Mouse (Mus musculus): Measurements from ENCODE around the gene Il12a.

Il12a gene

GRCm38 (mm10) chr3:68690344-68690743 lies at the start of gene Il12a:
Gene Il12a (plus strand): TSS chr3:68690644.
- DNase-seq (ENCODE audit: low read depth in 1 of 2, low spot score in 2 of 2): no peak

DNA sequence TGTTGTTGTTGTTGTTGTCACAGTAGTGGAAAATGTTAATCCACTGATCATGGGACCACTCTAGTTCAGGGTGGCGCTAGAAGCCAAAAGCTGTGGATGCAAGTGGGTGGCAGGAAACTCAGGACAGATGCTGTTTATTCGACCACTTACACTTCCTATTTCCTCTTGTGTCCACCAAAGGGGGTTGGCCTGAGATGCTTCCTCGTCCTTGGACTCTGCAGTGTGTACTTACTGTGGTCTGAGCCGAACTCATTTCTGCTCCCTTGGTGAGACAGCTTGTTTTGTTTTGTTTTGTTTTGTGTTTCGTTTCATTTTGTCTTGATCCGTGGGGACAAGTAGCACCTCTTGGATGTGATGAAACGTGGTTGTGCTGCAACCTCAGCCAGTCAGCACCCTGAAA lies 47.5 kb upstream of the Il12a start:
- no peak for DNase-seq (ENCODE audit: low read depth in 1 of 2, low spot score in 2 of 2)

- DNase-seq (ENCODE audit: low read depth in 1 of 2, low spot score in 2 of 2): no peak
Measured at GRCm38 (mm10) chr3:68646387-68647130, 43.9 kb upstream of the Il12a start.

- DNase-seq (ENCODE audit: low read depth in 1 of 2, low spot score in 2 of 2): no peak
Measured at GRCm38 (mm10) chr3:68647282-68647681, 43.2 kb upstream of the Il12a start.

DNA sequence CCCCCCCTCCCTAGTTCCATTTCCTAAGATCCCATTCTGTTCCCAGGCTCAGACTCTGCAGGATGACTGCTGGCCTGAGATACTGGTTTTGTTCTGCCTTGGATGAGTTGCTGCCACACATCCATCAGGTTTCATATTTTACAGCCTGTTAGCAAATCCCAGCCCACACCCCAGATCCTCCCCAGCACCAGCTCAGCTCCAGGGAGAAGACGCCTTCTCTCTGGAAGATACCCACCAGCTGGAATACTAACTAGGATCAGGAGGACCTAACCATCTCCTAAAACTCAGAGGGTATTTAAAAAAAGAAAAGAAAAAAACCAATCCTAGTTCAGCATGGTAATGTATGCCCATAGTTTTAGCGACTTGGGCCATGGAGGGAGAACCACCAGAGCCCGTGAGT lies 40.2 kb upstream of the Il12a start:
- DNase-seq (ENCODE audit: low read depth in 1 of 2, low spot score in 2 of 2): no peak

DNA sequence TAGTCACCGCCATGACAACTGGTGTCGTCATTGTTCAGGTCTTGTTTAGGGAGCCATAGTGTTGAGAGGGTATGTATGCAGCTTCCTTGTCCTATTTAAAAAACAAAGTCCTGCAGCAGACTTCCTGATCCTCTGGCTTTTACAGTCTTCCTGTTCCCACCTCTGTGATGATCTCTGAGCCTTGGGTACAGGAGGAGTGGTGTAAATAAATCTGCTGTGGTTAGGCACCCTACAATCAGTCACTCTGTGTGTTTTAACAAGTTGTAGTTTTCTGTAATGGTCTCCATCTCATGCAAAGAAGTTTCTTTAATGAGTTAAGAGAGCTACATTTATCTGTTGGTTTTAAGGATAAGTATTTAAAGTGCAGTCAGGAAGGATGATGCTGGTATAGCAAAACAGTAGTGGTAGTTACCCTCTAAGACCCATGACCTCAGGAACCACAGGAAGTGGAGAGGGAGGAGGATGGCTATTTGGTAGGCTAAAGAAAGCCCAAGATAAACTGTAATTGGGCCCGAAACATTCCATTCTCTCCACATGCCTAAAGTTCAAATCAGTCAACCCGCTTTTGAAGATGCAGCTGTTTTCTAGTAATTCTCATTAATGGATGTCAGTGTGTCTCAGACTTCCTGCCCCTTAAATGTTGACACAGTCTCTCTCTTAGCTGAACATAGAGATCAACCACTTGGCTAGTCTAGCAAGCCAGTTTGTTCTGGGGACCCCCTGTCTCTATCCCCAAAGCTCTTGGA lies 33.7 kb upstream of the Il12a start:
- no peak for DNase-seq (ENCODE audit: low read depth in 1 of 2, low spot score in 2 of 2)

DNA sequence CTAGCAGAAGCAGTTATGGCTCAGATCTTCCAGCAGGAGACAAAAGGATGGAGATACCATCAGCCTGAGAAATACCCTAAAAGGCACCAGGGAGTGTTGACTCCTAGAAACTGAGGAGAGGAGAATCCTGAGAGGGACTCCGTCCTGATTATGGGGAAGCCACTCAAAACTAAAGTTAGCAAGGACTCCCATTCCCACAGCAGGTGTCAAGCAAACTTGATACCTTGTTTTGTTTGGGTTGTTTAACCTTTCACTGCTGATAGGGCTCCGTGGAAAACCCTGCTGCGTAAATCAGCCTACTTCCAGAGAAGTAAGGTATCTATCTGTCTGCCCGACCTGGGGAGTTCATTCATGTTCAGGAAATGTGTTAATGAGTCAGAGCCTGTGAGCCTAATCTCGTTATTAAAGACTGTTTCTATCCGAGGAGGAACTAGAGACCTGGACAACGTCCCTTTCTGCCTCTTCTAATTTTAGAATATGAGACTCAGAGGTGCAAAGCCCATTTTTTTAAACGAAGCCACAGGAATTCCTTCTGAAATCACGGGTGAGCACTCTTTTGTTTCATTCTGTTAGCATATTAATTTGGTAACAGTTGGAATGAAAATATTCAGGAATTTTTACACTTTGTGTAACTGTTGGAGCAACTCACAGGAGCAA lies 32.7 kb upstream of the Il12a start:
- no peak for DNase-seq (ENCODE audit: low read depth in 1 of 2, low spot score in 2 of 2)

GRCm38 (mm10) chr3:68659996-68660395 lies 30.4 kb upstream of the Il12a start:
- no peak for DNase-seq (ENCODE audit: low read depth in 1 of 2, low spot score in 2 of 2)

DNA sequence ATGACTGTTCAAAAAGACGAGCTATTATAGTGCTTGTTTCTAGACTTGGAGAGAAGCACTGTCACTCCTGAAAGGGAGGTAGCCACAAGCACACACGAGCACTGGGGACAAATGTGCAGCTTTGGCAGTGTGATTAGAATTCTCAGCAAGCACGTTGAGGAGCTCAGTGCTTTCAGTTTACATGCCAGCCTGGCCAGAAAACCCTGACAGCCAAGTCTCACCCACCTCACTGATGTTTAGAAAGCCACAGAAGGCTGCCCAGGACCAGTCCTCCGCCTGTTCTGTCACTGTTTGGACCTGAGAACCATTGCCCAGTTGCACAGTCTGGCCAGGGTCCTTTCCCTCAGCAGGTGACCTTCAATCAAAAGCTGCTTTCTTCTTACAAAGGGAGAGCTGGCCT lies 29.9 kb upstream of the Il12a start:
- DNase-seq (ENCODE audit: low read depth in 1 of 2, low spot score in 2 of 2): no peak

GRCm38 (mm10) chr3:68662386-68662785 lies 28.1 kb upstream of the Il12a start:
- DNase-seq (ENCODE audit: low read depth in 1 of 2, low spot score in 2 of 2): no peak

DNA sequence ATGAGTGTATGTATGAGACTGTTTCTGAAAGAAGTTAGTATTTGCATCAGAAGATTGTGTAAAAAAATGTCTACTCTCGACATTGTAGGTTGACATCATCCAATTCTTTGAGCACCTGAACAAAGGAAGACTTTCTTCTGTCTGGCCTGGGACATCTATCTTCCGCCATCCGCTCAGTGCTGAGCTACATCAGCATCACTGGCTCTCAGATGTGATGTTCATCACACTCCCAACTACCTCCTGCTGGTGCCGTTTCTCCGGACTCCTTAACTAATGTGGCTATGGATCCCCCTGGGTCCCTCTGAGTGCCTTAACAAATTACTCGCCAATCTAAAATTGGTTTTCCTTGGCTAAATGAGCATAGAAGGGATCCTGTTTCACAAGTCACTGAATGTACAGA lies 26.1 kb upstream of the Il12a start:
- DNase-seq (ENCODE audit: low read depth in 1 of 2, low spot score in 2 of 2): no peak

DNA sequence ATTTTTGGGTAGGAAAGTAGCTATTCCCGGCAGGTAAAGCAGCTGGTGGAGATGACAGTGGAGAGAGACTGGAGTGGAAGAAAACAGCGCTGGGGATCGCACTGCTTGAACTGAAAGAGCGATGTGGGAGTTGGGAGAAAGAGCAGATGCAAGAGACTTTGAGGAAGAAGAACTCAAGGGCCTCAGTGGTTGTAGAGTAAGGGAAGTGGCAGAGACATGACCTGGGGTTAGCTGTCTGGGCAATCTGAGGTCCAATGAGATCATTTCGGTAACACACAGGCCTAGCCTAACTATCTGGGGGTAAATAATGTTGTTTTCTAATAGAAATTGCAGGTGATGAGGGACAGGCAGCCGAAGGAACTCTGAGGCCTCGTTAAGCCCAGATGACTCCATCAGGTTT lies 24.1 kb upstream of the Il12a start:
- no peak for DNase-seq (ENCODE audit: low read depth in 1 of 2, low spot score in 2 of 2)

- no peak for DNase-seq (ENCODE audit: low read depth in 1 of 2, low spot score in 2 of 2)
Measured at GRCm38 (mm10) chr3:68667852-68668251, 22.6 kb upstream of the Il12a start.

DNA sequence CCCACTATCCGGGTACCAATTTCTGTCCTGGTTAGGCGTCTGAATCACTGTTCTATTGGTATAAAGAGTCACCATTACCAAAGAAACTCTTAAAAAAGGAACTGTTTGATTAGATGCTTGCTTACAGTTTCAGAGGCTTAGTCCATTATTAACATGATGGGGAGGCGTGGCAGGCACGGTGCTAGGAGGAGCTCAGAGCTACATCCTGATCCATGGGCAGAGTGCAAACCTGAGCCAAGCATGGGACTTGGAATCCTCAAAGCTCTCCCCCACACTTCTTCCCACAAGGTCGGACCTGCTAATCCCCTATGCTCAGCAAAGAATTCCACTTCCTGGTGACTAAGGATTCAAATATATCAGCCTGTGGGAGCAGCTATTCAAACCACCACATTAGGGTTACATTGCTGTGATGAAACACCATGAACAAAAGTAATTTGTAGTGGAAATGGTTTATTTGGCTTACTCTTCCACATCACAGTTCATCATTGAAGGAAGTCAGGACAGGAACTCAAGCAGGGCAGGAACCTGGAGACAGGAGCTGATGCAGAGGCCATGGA lies 20.9 kb upstream of the Il12a start:
- DNase-seq (ENCODE audit: low read depth in 1 of 2, low spot score in 2 of 2): no peak

DNA sequence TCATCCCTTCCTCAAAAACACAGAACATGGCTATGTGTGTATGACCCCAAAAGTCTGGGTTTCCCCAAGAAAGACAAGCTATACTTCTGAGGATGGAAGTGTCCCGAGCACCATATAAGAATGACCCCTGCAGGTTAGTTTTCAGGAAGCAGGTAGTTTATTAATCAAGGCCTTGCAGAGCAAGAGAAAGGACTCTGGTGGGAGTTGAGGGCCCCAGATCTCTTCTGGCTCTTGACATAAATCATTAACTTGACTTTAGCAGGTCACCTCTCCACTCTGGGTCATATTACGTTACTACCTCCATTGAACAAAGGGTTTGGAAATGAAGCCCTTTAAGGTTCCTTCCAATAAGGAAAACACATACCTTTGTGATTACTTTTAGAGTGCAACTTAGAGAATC lies 15.7 kb upstream of the Il12a start:
- DNase-seq (ENCODE audit: low read depth in 1 of 2, low spot score in 2 of 2): no peak

- no peak for DNase-seq (ENCODE audit: low read depth in 1 of 2, low spot score in 2 of 2)
Measured at GRCm38 (mm10) chr3:68675216-68675835, 15.1 kb upstream of the Il12a start.

DNA sequence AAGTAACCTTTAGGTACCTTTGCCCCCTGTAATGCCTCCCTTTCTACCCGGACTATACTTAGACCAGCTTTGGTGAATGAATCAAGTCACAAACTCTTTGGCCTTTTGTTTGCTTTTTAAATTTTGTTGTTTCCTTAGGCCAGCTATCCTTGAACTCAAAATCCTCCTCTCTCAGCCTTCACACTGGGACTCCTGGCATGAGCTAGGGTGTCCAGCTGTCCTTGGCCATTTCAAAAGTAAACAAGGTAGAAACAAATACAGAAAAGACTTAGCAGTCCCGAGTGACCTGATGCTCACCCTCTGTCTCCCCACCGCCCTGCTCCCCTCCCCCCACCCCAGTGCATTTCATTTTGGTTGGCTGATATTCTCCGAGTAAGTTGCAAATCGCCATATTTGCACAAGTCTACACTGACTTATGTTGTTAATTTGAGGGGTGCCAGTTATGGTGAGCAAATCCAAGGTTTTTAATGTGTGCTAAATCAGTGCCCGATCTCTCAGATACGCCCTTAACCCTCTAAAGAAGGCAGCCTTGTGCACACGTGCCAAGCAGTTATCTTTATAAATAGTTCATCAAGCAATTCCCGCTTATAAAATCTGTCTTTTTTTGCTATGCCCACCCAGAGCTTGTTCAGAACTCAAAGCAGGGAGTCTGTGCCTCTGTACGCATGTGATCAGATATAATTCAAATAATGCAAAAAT lies 14.3 kb upstream of the Il12a start:
- no peak for DNase-seq (ENCODE audit: low read depth in 1 of 2, low spot score in 2 of 2)

DNA sequence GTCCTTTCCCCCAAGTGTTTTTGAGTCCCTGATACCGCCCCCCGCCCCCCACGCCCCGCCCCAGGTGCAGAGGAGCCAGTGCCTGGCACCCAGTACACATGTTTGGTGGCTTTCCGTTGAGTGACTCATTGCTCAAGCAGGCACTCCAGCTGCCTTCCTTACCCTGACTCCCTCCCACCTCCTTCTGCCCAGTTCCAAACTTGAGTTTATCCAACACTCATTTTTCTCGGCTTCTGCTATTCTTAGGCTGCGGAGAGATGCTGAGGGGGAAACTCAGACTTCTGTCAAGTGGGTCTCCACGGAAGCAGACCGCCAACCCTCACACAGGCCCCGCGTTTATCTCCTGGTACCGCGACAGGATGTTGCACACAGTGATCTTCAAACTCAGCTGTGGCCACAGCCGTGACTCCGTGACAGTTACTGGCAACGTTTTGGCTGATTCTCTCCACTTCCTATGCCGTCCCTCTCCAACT lies 13.6 kb upstream of the Il12a start:
- DNase-seq (ENCODE audit: low read depth in 1 of 2, low spot score in 2 of 2): peak in 1 of 2 experiments; percentile 9

DNA sequence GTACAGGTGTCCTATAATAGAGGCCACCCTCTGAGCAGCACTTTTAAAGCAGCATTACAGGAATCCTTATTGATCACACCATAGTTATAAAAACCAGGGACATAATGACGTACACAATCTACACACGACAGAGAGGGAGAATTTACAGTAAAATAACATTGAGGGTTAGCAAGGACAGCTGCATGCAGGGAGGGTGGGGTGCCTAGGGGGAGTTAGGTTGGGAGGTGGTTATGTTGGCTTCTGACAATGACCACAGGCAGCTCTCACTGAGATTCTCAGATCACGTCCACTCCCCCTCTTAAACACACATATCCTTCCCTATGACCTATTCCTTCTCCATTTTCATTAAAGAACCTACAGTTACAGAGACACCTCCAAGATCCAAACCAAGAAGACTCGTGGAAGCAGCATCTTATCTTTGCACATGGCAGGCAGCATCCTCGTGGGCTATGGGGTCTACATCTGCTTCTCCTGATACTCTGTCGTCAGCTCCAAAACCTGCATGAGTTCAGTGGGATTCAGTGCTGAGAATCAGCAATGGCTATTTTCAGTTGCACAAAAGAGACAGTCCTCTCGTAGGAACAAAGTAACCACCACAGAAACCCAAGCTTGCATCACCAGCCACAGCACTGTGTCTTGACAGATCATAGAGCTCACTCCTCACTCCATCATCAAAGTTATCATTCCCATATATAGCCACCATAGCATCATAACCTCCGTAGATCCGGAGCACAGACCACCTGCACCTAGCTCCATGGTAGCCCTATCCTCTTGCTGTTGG lies 11.4 kb upstream of the Il12a start:
- DNase-seq (ENCODE audit: low read depth in 1 of 2, low spot score in 2 of 2): no peak

- DNase-seq (ENCODE audit: low read depth in 1 of 2, low spot score in 2 of 2): no peak
Measured at GRCm38 (mm10) chr3:68683579-68683978, 6.9 kb upstream of the Il12a start.

All from monocyte, adult 2 months (primary cell).